Mouse (Mus musculus): Measurements from ENCODE around the gene Nmnat1. TPM values are rescaled to one million over a fixed set of nuclear protein-coding genes. Genes with fewer than 3 reads are reported as not detected.

Gene Nmnat1
- total and polyA plus RNA-seq, 3 experiments, result 8.6 to 11.4 (median 10.9) TPM

- in situ Hi-C loops (cut with MboI; ENCODE audit: low pct_ligation_motif_present, low pct_unique_long_range_greater_than_20kb, low sequenced_read_pairs), result no loop called here
- H3K4me1 ChIP-seq (ENCODE audit: control insufficient read depth in 1 of 2, insufficient read depth in 2 of 2), result peaks cover 2 to 5% of the 10 kb centered on the region in 2 experiments; a peak in 3 of 4 replicates
- dilution Hi-C loops (cut with MboI; ENCODE audit: extremely low pct_ligation_motif_present, extremely low pct_unique_long_range_greater_than_20kb, low sequenced_read_pairs), result no loop called here
- H3K4me3 ChIP-seq (replicated peaks in 1 of 3; ENCODE audit: low read depth in 2 of 3, low read length in 2 of 3, poor library complexity in 1 of 3), result peak overlapping the region; percentile 83 to 97 (median 91)
- peaks cover 44% of the 10 kb centered on the region for H3K79me2 ChIP-seq (replicated peaks; ENCODE audit: control insufficient read depth, extremely low read depth, insufficient read depth, poor library complexity, severe bottlenecking)
- H3K9ac ChIP-seq (ENCODE audit: insufficient read depth, low read depth), result peak overlapping the region; percentile 74
- peak overlapping the region; percentile 65 for H3K4me2 ChIP-seq (ENCODE audit: insufficient read depth, low read depth, poor library complexity, severe bottlenecking)
- no peaks in the 10 kb centered on the region for H3K27me3 ChIP-seq (replicated peaks)
- H3K27ac ChIP-seq (ENCODE audit: insufficient read depth, low read depth), result peak overlapping the region; percentile 73
- TF ChIP-seq MYC (IDR thresholded peaks at IDR 0.05; ENCODE audit: low read depth, low read length) (0 out of 2 replicates have a peak, but pooled peaks have one; percentile 33), CHD1 (IDR thresholded peaks at IDR 0.05; ENCODE audit: low read depth, low read length) (0 out of 2 replicates have a peak, but pooled peaks have one; percentile 1), SIN3A (IDR thresholded peaks at IDR 0.05; ENCODE audit: low read length) (no peak; the same call in 1 of the 2 replicates), MXI1 (IDR thresholded peaks at IDR 0.05; ENCODE audit: low read depth, low read length) (peak; percentile 25; the same call in 1 of the 2 replicates)
- H3K9me3 ChIP-seq (replicated peaks; ENCODE audit: low read length), result peaks cover 15% of the 10 kb centered on the region
- peaks cover 6 to 18% of the 10 kb centered on the region in 2 experiments for H3K36me3 ChIP-seq (replicated peaks in 1 of 2; ENCODE audit: control insufficient read depth in 1 of 2, insufficient read depth in 1 of 2, low read length in 1 of 2)
- peak; percentile 44 for DNase-seq (ENCODE audit: extremely low read depth)
These were observed 59.2 kb downstream of the Nmnat1 start for GRCm38 (mm10) chr4:149425801-149426292.

GRCm38 (mm10) chr4:149424755-149425154, 60.2 kb downstream of the Nmnat1 start:
- peaks cover 2 to 5% of the 10 kb centered on the region in 2 experiments; a peak in 3 of 4 replicates for H3K4me1 ChIP-seq (ENCODE audit: control insufficient read depth in 1 of 2, insufficient read depth in 2 of 2)
- dilution Hi-C loops (cut with MboI; ENCODE audit: extremely low pct_ligation_motif_present, extremely low pct_unique_long_range_greater_than_20kb, low sequenced_read_pairs) (no loop called here), in situ Hi-C loops (cut with MboI; ENCODE audit: low pct_ligation_motif_present, low pct_unique_long_range_greater_than_20kb, low sequenced_read_pairs) (no loop called here)
- H3K9me3 ChIP-seq (replicated peaks; ENCODE audit: low read length), result peaks cover 24% of the 10 kb centered on the region
- peaks cover 6 to 27% of the 10 kb centered on the region in 2 experiments for H3K36me3 ChIP-seq (replicated peaks in 1 of 2; ENCODE audit: control insufficient read depth in 1 of 2, insufficient read depth in 1 of 2, low read length in 1 of 2)
- TF ChIP-seq RAD21 (IDR thresholded peaks at IDR 0.05; ENCODE audit: low read depth, low read length) (no peak), NRF1 (IDR thresholded peaks at IDR 0.05; ENCODE audit: low read depth, low read length) (0 out of 2 replicates have a peak, but pooled peaks have one; percentile 44)
- peak overlapping the region; percentile 51 for H3K4me2 ChIP-seq (ENCODE audit: insufficient read depth, low read depth, poor library complexity, severe bottlenecking)
- no peak for DNase-seq (ENCODE audit: extremely low read depth)
- H3K9ac ChIP-seq (ENCODE audit: insufficient read depth, low read depth), result peak overlapping the region; percentile 74
- H3K4me3 ChIP-seq (replicated peaks in 1 of 3; ENCODE audit: low read depth in 2 of 3, low read length in 2 of 3, poor library complexity in 1 of 3), result peak overlapping the region; percentile 83 to 97 (median 91)
- H3K27me3 ChIP-seq (replicated peaks), result no peaks in the 10 kb centered on the region
- H3K27ac ChIP-seq (ENCODE audit: insufficient read depth, low read depth), result no peak overlapping the region
- peaks cover 55% of the 10 kb centered on the region for H3K79me2 ChIP-seq (replicated peaks; ENCODE audit: control insufficient read depth, extremely low read depth, insufficient read depth, poor library complexity, severe bottlenecking)

- dilution Hi-C loops (cut with MboI; ENCODE audit: extremely low pct_ligation_motif_present, extremely low pct_unique_long_range_greater_than_20kb, low sequenced_read_pairs) (no loop called here), in situ Hi-C loops (cut with MboI; ENCODE audit: low pct_ligation_motif_present, low pct_unique_long_range_greater_than_20kb, low sequenced_read_pairs) (no loop called here)
- Histone ChIP-seq H3K9me3 (replicated peaks; ENCODE audit: low read length) (peaks cover 29% of the 10 kb centered on the region), H3K4me1 (ENCODE audit: control insufficient read depth in 1 of 2, insufficient read depth in 2 of 2) (peaks cover under 1% of the 10 kb centered on the region in 2 experiments; a peak in 1 of 4 replicates), H3K27ac (ENCODE audit: insufficient read depth, low read depth) (no peak overlapping the region), H3K4me3 (replicated peaks in 1 of 3; ENCODE audit: low read depth in 2 of 3, low read length in 2 of 3, poor library complexity in 1 of 3) (no peak overlapping the region), H3K4me2 (ENCODE audit: insufficient read depth, low read depth, poor library complexity, severe bottlenecking) (no peak overlapping the region), H3K36me3 (replicated peaks in 1 of 2; ENCODE audit: control insufficient read depth in 1 of 2, insufficient read depth in 1 of 2, low read length in 1 of 2) (peaks cover 11 to 78% of the 10 kb centered on the region in 2 experiments), H3K27me3 (replicated peaks) (no peaks in the 10 kb centered on the region), H3K9ac (ENCODE audit: insufficient read depth, low read depth) (no peak overlapping the region), H3K79me2 (replicated peaks; ENCODE audit: control insufficient read depth, extremely low read depth, insufficient read depth, poor library complexity, severe bottlenecking) (peaks cover 78% of the 10 kb centered on the region)
- TF ChIP-seq MYC (IDR thresholded peaks at IDR 0.05; ENCODE audit: low read depth, low read length), result no peak
- no peak for TF ChIP-seq RCOR1 (conservative IDR thresholded peaks at IDR 0.05; ENCODE audit: low read depth, low read length)
- no peak for TF ChIP-seq GABPA (IDR thresholded peaks at IDR 0.05; ENCODE audit: insufficient replicate concordance, low read depth, low read length)
- TF ChIP-seq SMC3 (IDR thresholded peaks at IDR 0.05; ENCODE audit: low read depth, low read length), result no peak
- no peak for TF ChIP-seq MAFK (IDR thresholded peaks at IDR 0.05; ENCODE audit: insufficient replicate concordance, low read length)
- no peak for TF ChIP-seq BHLHE40 (IDR thresholded peaks at IDR 0.05; ENCODE audit: low read depth, low read length)
- DNase-seq (ENCODE audit: extremely low read depth), result no peak
These were observed 67.1 kb downstream of the Nmnat1 start for GRCm38 (mm10) chr4:149417854-149418365.

Other genes with a start within 250 kb of the Nmnat1 start
- gene Kif1b, start 177.5 kb downstream of the Nmnat1 start, total RNA-seq (2012; rRNA removed), result 25.0 and 27.6 TPM in 2 replicates
- gene Kif1b, start 177.5 kb downstream of the Nmnat1 start, total RNA-seq (2014; rRNA removed), result 10.0 and 11.2 TPM in 2 replicates
- 15.0 and 17.0 TPM in 2 replicates for gene Kif1b, start 177.5 kb downstream of the Nmnat1 start, polyA plus RNA-seq (2012; ENCODE audit: insufficient read length, low read depth)
- gene Ube4b, start 58.5 kb downstream of the Nmnat1 start, total RNA-seq (2012; rRNA removed), result 35.3 and 41.6 TPM in 2 replicates
- 13.1 and 14.3 TPM in 2 replicates for gene Ube4b, start 58.5 kb downstream of the Nmnat1 start, total RNA-seq (2014; rRNA removed)
- gene Ube4b, start 58.5 kb downstream of the Nmnat1 start, polyA plus RNA-seq (2012; ENCODE audit: insufficient read length, low read depth), result 47.9 and 60.0 TPM in 2 replicates
- gene Rbp7, start 30.2 kb downstream of the Nmnat1 start, total RNA-seq (2012; rRNA removed), result not detected in 2 replicates
- gene Rbp7, start 30.2 kb downstream of the Nmnat1 start, total RNA-seq (2014; rRNA removed), result not detected in 2 replicates
- not detected in 2 replicates for gene Rbp7, start 30.2 kb downstream of the Nmnat1 start, polyA plus RNA-seq (2012; ENCODE audit: insufficient read length, low read depth)
- gene Tmem274, start 7.8 kb downstream of the Nmnat1 start, total RNA-seq (2012; rRNA removed), result not detected in 2 replicates
- not detected in 2 replicates for gene Tmem274, start 7.8 kb downstream of the Nmnat1 start, total RNA-seq (2014; rRNA removed)
- not detected in 2 replicates for gene Tmem274, start 7.8 kb downstream of the Nmnat1 start, polyA plus RNA-seq (2012; ENCODE audit: insufficient read length, low read depth)
- 43.4 and 43.6 TPM in 2 replicates for gene Lzic, start within 50 bp of the Nmnat1 start, total RNA-seq (2012; rRNA removed)
- gene Lzic, start within 50 bp of the Nmnat1 start, total RNA-seq (2014; rRNA removed), result 53.3 and 68.5 TPM in 2 replicates
- gene Lzic, start within 50 bp of the Nmnat1 start, polyA plus RNA-seq (2012; ENCODE audit: insufficient read length, low read depth), result 40.0 and 49.5 TPM in 2 replicates
- gene Ctnnbip1, start 33.0 kb upstream of the Nmnat1 start, total RNA-seq (2012; rRNA removed), result 5.7 and 5.9 TPM in 2 replicates
- gene Ctnnbip1, start 33.0 kb upstream of the Nmnat1 start, total RNA-seq (2014; rRNA removed), result 4.3 and 4.5 TPM in 2 replicates
- 5.7 and 8.4 TPM in 2 replicates for gene Ctnnbip1, start 33.0 kb upstream of the Nmnat1 start, polyA plus RNA-seq (2012; ENCODE audit: insufficient read length, low read depth)
- 51.4 and 53.1 TPM in 2 replicates for gene Clstn1, start 101.3 kb upstream of the Nmnat1 start, total RNA-seq (2012; rRNA removed)
- gene Clstn1, start 101.3 kb upstream of the Nmnat1 start, total RNA-seq (2014; rRNA removed), result 26.4 and 27.7 TPM in 2 replicates
- gene Clstn1, start 101.3 kb upstream of the Nmnat1 start, polyA plus RNA-seq (2012; ENCODE audit: insufficient read length, low read depth), result 35.2 and 36.9 TPM in 2 replicates
- 84.0 and 95.0 TPM in 2 replicates for gene Pik3cd, start 217.4 kb upstream of the Nmnat1 start, total RNA-seq (2012; rRNA removed)
- gene Pik3cd, start 217.4 kb upstream of the Nmnat1 start, total RNA-seq (2014; rRNA removed), result 57.0 and 60.3 TPM in 2 replicates
- 62.4 and 72.1 TPM in 2 replicates for gene Pik3cd, start 217.4 kb upstream of the Nmnat1 start, polyA plus RNA-seq (2012; ENCODE audit: insufficient read length, low read depth)

All from CH12.LX (cell line).